Mouse (Mus musculus): ENCODE data around the gene Pick1.

- no peak for TF ChIP-seq POLR2A (IDR thresholded peaks at IDR 0.05; ENCODE audit: low read depth, low read length)
- TF ChIP-seq CTCF (IDR thresholded peaks at IDR 0.05; ENCODE audit: extremely low read depth, insufficient read depth, insufficient read length, insufficient replicate concordance), result no peak
Measured at GRCm38 (mm10) chr15:79244071-79244893, 15.3 kb downstream of the Pick1 start.

All from spleen, adult 2 months (tissue).